Comparison of ENCODE assay signal across 9 mouse cellular contexts in genomic region chr3:136871772-136872532, GRCm38 (mm10).
DNase-seq lines count a peak whose midpoint lies in the region; ATAC-seq lines count a peak whose summit lies in the region.
"Had no signal": no experiment of that assay in that cellular context is flagged by ENCODE, and none has a peak within 500 bp of the region (broad histone marks: within the 10 kb centered on the region; RNA-seq: fewer than 3 reads in every experiment).

No protein-coding gene starts in this region.

- peaks cover 30% of the 10 kb centered on the region for H3K4me1 ChIP-seq in hindbrain, embryonic 13.5 days (replicated peaks)
- no peaks in the 10 kb centered on the region for H3K4me1 ChIP-seq in hindbrain, embryonic 11.5 days (replicated peaks; ENCODE audit: control insufficient read depth, insufficient read depth, low read length)
- peaks cover 36% of the 10 kb centered on the region for H3K4me1 ChIP-seq in hindbrain, embryonic 15.5 days (replicated peaks)
- H3K4me1 ChIP-seq in limb, embryonic 13.5 days: peaks cover 25% of the 10 kb centered on the region

- intact Hi-C loops in left cerebral cortex, postnatal 10 days (cut with DNase I): no loop called here

- H3K9me3 ChIP-seq in hindbrain, embryonic 13.5 days: no peaks in the 10 kb centered on the region
- no peaks in the 10 kb centered on the region for H3K9me3 ChIP-seq in hindbrain, embryonic 11.5 days (ENCODE audit: control insufficient read depth, low read length)
- no peaks in the 10 kb centered on the region for H3K9me3 ChIP-seq in hindbrain, embryonic 15.5 days
- H3K9me3 ChIP-seq in limb, embryonic 13.5 days: no peaks in the 10 kb centered on the region

- H3K4me2 ChIP-seq in hindbrain, embryonic 13.5 days: no peak overlapping the region
- no peak overlapping the region for H3K4me2 ChIP-seq in hindbrain, embryonic 11.5 days (replicated peaks; ENCODE audit: low read depth, low read length)
- H3K4me2 ChIP-seq in hindbrain, embryonic 15.5 days: no peak overlapping the region
- H3K4me2 ChIP-seq in limb, embryonic 13.5 days (replicated peaks): peak overlapping the region; percentile 31

- no peak overlapping the region for H3K4me3 ChIP-seq in hindbrain, embryonic 13.5 days
- no peak overlapping the region for H3K4me3 ChIP-seq in hindbrain, embryonic 11.5 days (ENCODE audit: low read depth, low read length)
- no peak overlapping the region for H3K4me3 ChIP-seq in hindbrain, embryonic 15.5 days
- no peak overlapping the region for H3K4me3 ChIP-seq in limb, embryonic 13.5 days
- H3K4me3 ChIP-seq: heart, adult 2 months had no signal

- WGBS in hindbrain, embryonic 13.5 days: 62% methylated on average over 14 of the region's 14 CpGs
- WGBS in hindbrain, embryonic 11.5 days: 85% methylated on average over 14 of the region's 14 CpGs
- 51% methylated on average over 14 of the region's 14 CpGs for WGBS in hindbrain, embryonic 15.5 days
- 21% methylated on average over 14 of the region's 14 CpGs for WGBS in limb, embryonic 13.5 days

- no peak overlapping the region for H3K9ac ChIP-seq in hindbrain, embryonic 13.5 days
- no peak overlapping the region for H3K9ac ChIP-seq in hindbrain, embryonic 11.5 days (ENCODE audit: low read depth, low read length)
- no peak overlapping the region for H3K9ac ChIP-seq in hindbrain, embryonic 15.5 days
- H3K9ac ChIP-seq in limb, embryonic 13.5 days: no peak overlapping the region

- DNase-seq in hindbrain, embryonic 11.5 days (ENCODE audit: low spot score): no peak
- peak; percentile 36 for DNase-seq in embryo, embryonic 11.5 days (ENCODE audit: low read depth, low spot score)
- DNase-seq in frontal cortex, postnatal 36 days (ENCODE audit: low spot score in 2 of 2): no peak
- no peak for DNase-seq in left cerebral cortex, postnatal 10 days (ENCODE audit: extremely low spot score in 1 of 2, low spot score in 2 of 2)
- no peak for DNase-seq in spleen, adult 12 weeks (ENCODE audit: low spot score)

- peak overlapping the region; percentile 35; the same call in 1 of the 2 replicates for H3K27ac ChIP-seq in hindbrain, embryonic 13.5 days
- H3K27ac ChIP-seq in hindbrain, embryonic 11.5 days (ENCODE audit: low read depth, low read length): no peak overlapping the region
- peak overlapping the region; percentile 27; the same call in 1 of the 2 replicates for H3K27ac ChIP-seq in hindbrain, embryonic 15.5 days (replicated peaks)
- peak overlapping the region; percentile 44; the same call in 1 of the 2 replicates for H3K27ac ChIP-seq in limb, embryonic 13.5 days
- H3K27ac ChIP-seq: heart, adult 2 months had no signal

- no peaks in the 10 kb centered on the region for H3K27me3 ChIP-seq in hindbrain, embryonic 13.5 days
- no peaks in the 10 kb centered on the region for H3K27me3 ChIP-seq in hindbrain, embryonic 11.5 days (ENCODE audit: control insufficient read depth, insufficient read depth, low read length)
- no peaks in the 10 kb centered on the region for H3K27me3 ChIP-seq in hindbrain, embryonic 15.5 days
- H3K27me3 ChIP-seq in limb, embryonic 13.5 days: no peaks in the 10 kb centered on the region

- peak; percentile 60 for ATAC-seq in hindbrain, embryonic 13.5 days (ENCODE audit: low FRiP score)
- ATAC-seq in hindbrain, embryonic 11.5 days (ENCODE audit: low FRiP score): no peak
- ATAC-seq in hindbrain, embryonic 15.5 days (ENCODE audit: low FRiP score, low read depth): peak; percentile 52
- peak; percentile 72 for ATAC-seq in limb, embryonic 13.5 days (ENCODE audit: low FRiP score, low read depth)

- H3K36me3 ChIP-seq in hindbrain, embryonic 13.5 days: no peaks in the 10 kb centered on the region; the same call in 1 of the 2 replicates
- no peaks in the 10 kb centered on the region for H3K36me3 ChIP-seq in hindbrain, embryonic 11.5 days (ENCODE audit: control insufficient read depth, insufficient read depth, low read length)
- H3K36me3 ChIP-seq in hindbrain, embryonic 15.5 days: no peaks in the 10 kb centered on the region
- no peaks in the 10 kb centered on the region for H3K36me3 ChIP-seq in limb, embryonic 13.5 days
